Mouse (Mus musculus) olfactory bulb, adult 2 months (tissue): ENCODE data around the gene Lsm14a.

Source experiments
- CTCF ChIP-seq: fragments of 200-500 bp; IDR thresholded peaks from 2 replicates; pipeline ENCODE4 v1.5.1; 2012; ENCODE audit warnings: low read depth, mild to moderate bottlenecking, low read length, moderate library complexity; ENCODE audit not compliant: insufficient read depth
- POLR2A ChIP-seq: fragments of 200-500 bp; IDR thresholded peaks from 2 replicates; pipeline ENCODE4 v1.6.1; 2012; ENCODE audit warnings: mild to moderate bottlenecking, low read depth, low read length, moderate library complexity; ENCODE audit not compliant: insufficient read depth

DNA sequence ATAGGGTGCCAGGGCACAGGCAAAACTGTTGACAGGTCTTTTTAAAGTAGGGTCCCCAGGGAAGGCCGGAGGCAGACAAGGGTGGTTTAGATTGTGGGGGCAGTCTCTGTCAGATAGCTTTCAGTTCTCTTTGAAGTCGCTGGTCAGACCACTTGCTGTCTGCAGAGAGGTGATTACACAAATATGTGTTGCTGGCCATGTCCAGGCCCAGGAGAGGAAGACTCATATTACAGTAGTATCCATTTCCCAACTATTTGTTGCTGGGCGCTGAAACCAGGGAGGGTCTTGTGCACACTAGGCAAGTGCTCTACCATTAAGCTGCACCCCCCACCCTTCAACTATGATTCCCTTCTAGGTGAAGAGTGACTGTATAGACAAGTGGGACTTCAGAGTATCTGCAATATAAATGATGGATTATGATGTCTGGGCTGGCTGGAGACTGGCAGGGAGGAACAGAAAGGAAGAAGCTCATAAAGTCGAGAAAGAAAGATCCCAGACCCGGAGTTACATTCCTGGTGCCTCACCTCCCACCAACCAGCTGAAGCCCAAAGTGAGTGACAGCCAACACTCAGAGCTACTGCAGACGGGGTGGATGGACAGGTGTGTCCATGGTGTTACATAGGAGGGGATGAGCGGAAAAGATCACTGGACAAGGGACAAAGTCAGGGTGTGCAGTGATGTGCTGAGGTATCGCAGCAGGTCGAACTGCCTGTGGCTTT, 54.5 kb downstream of the Lsm14a start:
- TF ChIP-seq CTCF (no peak), POLR2A (no peak)
